23 mouse cellular contexts compared by ENCODE assay signal in genomic region chr8:117695636-117696035, GRCm38 (mm10). TPM values are rescaled to one million over a fixed set of nuclear protein-coding genes. Genes with fewer than 3 reads are reported as not detected.
DNase-seq lines count a peak whose midpoint lies in the region; ATAC-seq and TF ChIP-seq lines count a peak whose summit lies in the region.
"Had no signal": no experiment of that assay in that cellular context is flagged by ENCODE, and none has a peak within 500 bp of the region (broad histone marks: within the 10 kb centered on the region; RNA-seq: fewer than 3 reads in every experiment).

No protein-coding gene starts in this region.

- no peak for TF ChIP-seq CTCF in liver, adult 2 months (IDR thresholded peaks at IDR 0.05; ENCODE audit: low read depth, low read length)
- no peak for TF ChIP-seq CTCF in small intestine, adult 2 months (IDR thresholded peaks at IDR 0.05; ENCODE audit: extremely low read depth, insufficient read length, insufficient replicate concordance, low read depth, low read length)

- H3K4me3 ChIP-seq in liver, adult 2 months (ENCODE audit: insufficient read depth, low read depth, low read length) = no peak overlapping the region
- no peak overlapping the region for H3K4me3 ChIP-seq in liver, embryonic 12.5 days
- no peak overlapping the region for H3K4me3 ChIP-seq in intestine, embryonic 16.5 days (ENCODE audit: low read length)
- H3K4me3 ChIP-seq in small intestine, adult 2 months (ENCODE audit: low read depth, low read length) = no peak overlapping the region
- H3K4me3 ChIP-seq in limb, embryonic 10.5 days = no peak overlapping the region
- H3K4me3 ChIP-seq in forebrain, embryonic 13.5 days = no peak overlapping the region
- H3K4me3 ChIP-seq: embryonic facial prominence, embryonic 13.5 days; forebrain, embryonic 12.5 days; heart, adult 2 months; heart, embryonic 15.5 days; hindbrain, embryonic 10.5 days had no signal

- H3K9me3 ChIP-seq in liver, embryonic 12.5 days (replicated peaks) = no peaks in the 10 kb centered on the region
- no peaks in the 10 kb centered on the region for H3K9me3 ChIP-seq in intestine, embryonic 16.5 days (ENCODE audit: control insufficient read depth, low read length)
- H3K9me3 ChIP-seq in limb, embryonic 10.5 days (replicated peaks) = no peaks in the 10 kb centered on the region
- no peaks in the 10 kb centered on the region for H3K9me3 ChIP-seq in forebrain, embryonic 13.5 days (replicated peaks)
- H3K9me3 ChIP-seq: forebrain, embryonic 12.5 days; heart, embryonic 15.5 days had no signal

- no peaks in the 10 kb centered on the region for H3K36me3 ChIP-seq in liver, adult 2 months (ENCODE audit: control insufficient read depth, insufficient read depth, low read length)
- H3K36me3 ChIP-seq in liver, embryonic 12.5 days = no peaks in the 10 kb centered on the region
- H3K36me3 ChIP-seq in intestine, embryonic 16.5 days (ENCODE audit: control insufficient read depth, insufficient read depth, low read length) = no peaks in the 10 kb centered on the region
- H3K36me3 ChIP-seq in small intestine, adult 2 months (ENCODE audit: control insufficient read depth, insufficient read depth, low read length) = no peaks in the 10 kb centered on the region
- no peaks in the 10 kb centered on the region for H3K36me3 ChIP-seq in limb, embryonic 10.5 days
- H3K36me3 ChIP-seq in forebrain, embryonic 13.5 days (ENCODE audit: poor library complexity, severe bottlenecking) = no peaks in the 10 kb centered on the region
- H3K36me3 ChIP-seq: embryonic facial prominence, embryonic 13.5 days; forebrain, embryonic 12.5 days; heart, embryonic 15.5 days; hindbrain, embryonic 10.5 days had no signal

- no peaks in the 10 kb centered on the region for H3K27me3 ChIP-seq in liver, adult 2 months (ENCODE audit: control insufficient read depth, insufficient read depth, low read length)
- H3K27me3 ChIP-seq in liver, embryonic 12.5 days (replicated peaks) = no peaks in the 10 kb centered on the region
- H3K27me3 ChIP-seq in intestine, embryonic 16.5 days (replicated peaks; ENCODE audit: control insufficient read depth, insufficient read depth, low read length) = no peaks in the 10 kb centered on the region
- no peaks in the 10 kb centered on the region for H3K27me3 ChIP-seq in small intestine, adult 2 months (ENCODE audit: control insufficient read depth, insufficient read depth, low read length)
- H3K27me3 ChIP-seq in limb, embryonic 10.5 days (ENCODE audit: low read depth, poor library complexity, severe bottlenecking) = no peaks in the 10 kb centered on the region
- no peaks in the 10 kb centered on the region for H3K27me3 ChIP-seq in forebrain, embryonic 13.5 days
- H3K27me3 ChIP-seq: embryonic facial prominence, embryonic 13.5 days; forebrain, embryonic 12.5 days; heart, embryonic 15.5 days had no signal

- H3K27ac ChIP-seq in liver, adult 2 months (replicated peaks; ENCODE audit: insufficient read depth, low read depth, low read length) = peak overlapping the region; percentile 97
- no peak overlapping the region for H3K27ac ChIP-seq in liver, embryonic 12.5 days
- H3K27ac ChIP-seq in intestine, embryonic 16.5 days (ENCODE audit: low read length) = peak overlapping the region; percentile 71
- H3K27ac ChIP-seq in small intestine, adult 2 months (ENCODE audit: insufficient read depth, low read depth, low read length) = peak overlapping the region; percentile 90
- no peak overlapping the region for H3K27ac ChIP-seq in limb, embryonic 10.5 days
- no peak overlapping the region for H3K27ac ChIP-seq in forebrain, embryonic 13.5 days
- H3K27ac ChIP-seq: embryonic facial prominence, embryonic 13.5 days; forebrain, embryonic 12.5 days; heart, adult 2 months; heart, embryonic 15.5 days; hindbrain, embryonic 10.5 days had no signal

- no peak overlapping the region for H3K4me2 ChIP-seq in liver, embryonic 12.5 days
- no peak overlapping the region for H3K4me2 ChIP-seq in intestine, embryonic 16.5 days (ENCODE audit: low read depth, low read length)
- H3K4me2 ChIP-seq in forebrain, embryonic 13.5 days = no peak overlapping the region
- H3K4me2 ChIP-seq: embryonic facial prominence, embryonic 13.5 days; forebrain, embryonic 12.5 days; heart, embryonic 11.5 days; heart, embryonic 15.5 days had no signal

- DNase-seq in liver, adult 2 months (ENCODE audit: extremely low read depth, low read depth, low spot score) = peak; percentile 98
- no peak for DNase-seq in right cerebral cortex, postnatal 4 days
- DNase-seq in limb, embryonic 10.5 days (ENCODE audit: low spot score) = no peak
- DNase-seq: adrenal gland, postnatal 10 days; cerebellum, adult 18-20 months; cerebellum, adult 9-11 months; cerebellum, postnatal 36 days; forebrain, postnatal 0 days; gastrocnemius, postnatal 14 days; heart, adult 2 months; heart, postnatal 14 days had no signal

- H3K79me2 ChIP-seq in liver, adult 2 months (ENCODE audit: control insufficient read depth, insufficient read depth, low read length) = no peaks in the 10 kb centered on the region; the same call in 1 of the 2 replicates

- WGBS in liver, adult 2 months = 9% methylated on average over 1 of the region's 1 CpGs
- 42% methylated on average over 1 of the region's 1 CpGs for WGBS in liver, embryonic 12.5 days (ENCODE audit: insufficient replicate concordance)
- 64% methylated on average over 1 of the region's 1 CpGs for WGBS in intestine, embryonic 16.5 days
- WGBS in small intestine, adult 2 months = 29% methylated on average over 1 of the region's 1 CpGs
- WGBS in limb, embryonic 10.5 days = 83% methylated on average over 1 of the region's 1 CpGs
- WGBS in forebrain, embryonic 13.5 days = 92% methylated on average over 1 of the region's 1 CpGs

- peak overlapping the region; percentile 40; the same call in 1 of the 2 replicates for H3K9ac ChIP-seq in liver, adult 2 months (ENCODE audit: low read depth, low read length)
- no peak overlapping the region for H3K9ac ChIP-seq in liver, embryonic 12.5 days
- H3K9ac ChIP-seq in intestine, embryonic 16.5 days (ENCODE audit: low read depth, low read length) = no peak overlapping the region
- H3K9ac ChIP-seq in forebrain, embryonic 13.5 days = no peak overlapping the region
- H3K9ac ChIP-seq: embryonic facial prominence, embryonic 13.5 days; forebrain, embryonic 12.5 days; forebrain, postnatal 0 days; heart, embryonic 15.5 days had no signal

- peaks cover 13% of the 10 kb centered on the region for H3K4me1 ChIP-seq in liver, adult 2 months (ENCODE audit: control insufficient read depth, insufficient read depth, low read length)
- no peaks in the 10 kb centered on the region for H3K4me1 ChIP-seq in liver, embryonic 12.5 days
- H3K4me1 ChIP-seq in intestine, embryonic 16.5 days (ENCODE audit: control insufficient read depth, insufficient read depth, low read length) = peaks cover 4% of the 10 kb centered on the region; the same call in 1 of the 2 replicates
- H3K4me1 ChIP-seq in small intestine, adult 2 months (ENCODE audit: control insufficient read depth, insufficient read depth, insufficient read length, low read length) = peaks cover 18% of the 10 kb centered on the region
- H3K4me1 ChIP-seq in limb, embryonic 10.5 days = no peaks in the 10 kb centered on the region
- H3K4me1 ChIP-seq in forebrain, embryonic 13.5 days = no peaks in the 10 kb centered on the region
- H3K4me1 ChIP-seq: embryonic facial prominence, embryonic 13.5 days; forebrain, embryonic 12.5 days; heart, embryonic 15.5 days; hindbrain, embryonic 10.5 days had no signal

- no peak for ATAC-seq in liver, embryonic 12.5 days
- peak; percentile 60 for ATAC-seq in intestine, embryonic 16.5 days
- ATAC-seq in forebrain, embryonic 13.5 days = no peak
- ATAC-seq: forebrain, postnatal 0 days had no signal

- TF ChIP-seq POLR2A in liver, adult 2 months (IDR thresholded peaks at IDR 0.05; ENCODE audit: extremely low read depth, insufficient read depth, low read length) = no peak
- no peak for TF ChIP-seq POLR2A in small intestine, adult 2 months (IDR thresholded peaks at IDR 0.05; ENCODE audit: low read depth, low read length)

RNA-seq across cellular contexts. Expression of gene Hsd17b2, which starts 6.1 kb away (rescaled TPM):
- 228 and 380 TPM in 2 replicates for total RNA-seq in liver, adult 2 months (2014; rRNA removed)
- polyA plus RNA-seq in liver, adult 2 months (2012; rRNA removed) = 234 and 259 TPM in 2 replicates
- polyA plus RNA-seq in liver, embryonic 12.5 days (2016; fragmentation: Nextera tagmentation; extraction: Ambion mirVana) = 20.9 and 23.6 TPM in 2 replicates
- 50.8 and 52.4 TPM in 2 replicates for polyA plus RNA-seq in intestine, embryonic 16.5 days (2015; fragmentation: Nextera tagmentation; extraction: Ambion mirVana)
- polyA plus RNA-seq in small intestine, adult 2 months (2012; rRNA removed) = 14.0 and 85.7 TPM in 2 replicates
- not detected in 2 replicates for polyA plus RNA-seq in limb, embryonic 10.5 days (2016; fragmentation: Nextera tagmentation; extraction: Ambion mirVana)
- 0.13 and 0.18 TPM in 2 replicates for polyA plus RNA-seq in forebrain, embryonic 13.5 days (2015; fragmentation: Nextera tagmentation; extraction: Ambion mirVana)
- total RNA-seq: forebrain, postnatal 0 days; gastrocnemius, adult 18-20 months; gastrocnemius, postnatal 14 days; heart, adult 2 months; heart, postnatal 14 days; MEL had no signal
- polyA plus RNA-seq: C2C12; forebrain, embryonic 12.5 days; forebrain, postnatal 0 days; heart, adult 2 months; heart, embryonic 15.5 days; hindbrain, embryonic 10.5 days had no signal

RNA-seq across cellular contexts. Expression of gene Sdr42e1, which starts 22.1 kb away (rescaled TPM):
- 56.5 and 77.6 TPM in 2 replicates for total RNA-seq in liver, adult 2 months (2014; rRNA removed)
- polyA plus RNA-seq in liver, adult 2 months (2012; rRNA removed) = 124 and 131 TPM in 2 replicates
- polyA plus RNA-seq in liver, embryonic 12.5 days (2016; fragmentation: Nextera tagmentation; extraction: Ambion mirVana) = 0.91 and 1.4 TPM in 2 replicates
- 7.9 and 8.7 TPM in 2 replicates for polyA plus RNA-seq in intestine, embryonic 16.5 days (2015; fragmentation: Nextera tagmentation; extraction: Ambion mirVana)
- 4.4 and 7.4 TPM in 2 replicates for polyA plus RNA-seq in small intestine, adult 2 months (2012; rRNA removed)
- polyA plus RNA-seq in limb, embryonic 10.5 days (2016; fragmentation: Nextera tagmentation; extraction: Ambion mirVana) = 0.64 and 0.78 TPM in 2 replicates
- polyA plus RNA-seq in forebrain, embryonic 13.5 days (2015; fragmentation: Nextera tagmentation; extraction: Ambion mirVana) = 0.83 and 0.90 TPM in 2 replicates
- total RNA-seq: MEL had no signal
- polyA plus RNA-seq: C2C12 had no signal

Comparison
In these comparisons a context has a peak if more than half of its experiments do, and no peak if none do; other contexts are left out.
1. H3K27ac ChIP-seq: peak in liver, adult 2 months (single experiment), intestine, embryonic 16.5 days (single experiment) and small intestine, adult 2 months (single experiment); none in liver, embryonic 12.5 days (single experiment), limb, embryonic 10.5 days (single experiment) and forebrain, embryonic 13.5 days (single experiment).
2. RNA of gene Sdr42e1, which starts 22.1 kb away (polyA plus RNA-seq): 124 to 131 TPM in liver, adult 2 months; 7.9 to 8.7 TPM in intestine, embryonic 16.5 days, 4.4 to 7.4 TPM in small intestine, adult 2 months, 0.91 to 1.4 TPM in liver, embryonic 12.5 days, 0.83 to 0.90 TPM in forebrain, embryonic 13.5 days and 0.64 to 0.78 TPM in limb, embryonic 10.5 days; every median in the first group is over 10 times any median in the second.
3. RNA of gene Hsd17b2, which starts 6.1 kb away (polyA plus RNA-seq): 234 to 259 TPM in liver, adult 2 months, 14.0 to 85.7 TPM in small intestine, adult 2 months, 50.8 to 52.4 TPM in intestine, embryonic 16.5 days and 20.9 to 23.6 TPM in liver, embryonic 12.5 days; 0.13 to 0.18 TPM in forebrain, embryonic 13.5 days and not detected in limb, embryonic 10.5 days; every median in the first group is over 10 times any median in the second.